Mouse (Mus musculus): ENCODE results near the gene Gstp2. TPM values are rescaled to one million over a fixed set of nuclear protein-coding genes. Genes with fewer than 3 reads are reported as not detected.

The Gstp2 gene
- total and polyA plus RNA-seq, 2 experiments from 2014 or later = 0.52 to 2.2 TPM

GRCm38 (mm10) chr19:3990804-3991203, 55.0 kb downstream of the Gstp2 start:
- 52% methylated on average over 6 of the region's 6 CpGs for WGBS

More at GRCm38 (mm10) chr19:3990804-3991203, 55.0 kb downstream of the Gstp2 start:
- ATAC-seq (no peak), DNase-seq (ENCODE audit: low spot score) (no peak)
- Histone ChIP-seq H3K4me1 (ENCODE audit: insufficient read depth, low read length) (no peaks in the 10 kb centered on the region), H3K9me3 (ENCODE audit: low read length) (no peaks in the 10 kb centered on the region), H3K4me2 (ENCODE audit: low read depth, low read length) (no peak overlapping the region), H3K4me3 (ENCODE audit: low read length) (no peak overlapping the region), H3K27me3 (ENCODE audit: insufficient read depth, low read length) (no peaks in the 10 kb centered on the region), H3K36me3 (ENCODE audit: insufficient read depth, low read length) (no peaks in the 10 kb centered on the region), H3K27ac (no peak overlapping the region), H3K9ac (replicated peaks; ENCODE audit: low read length) (no peak overlapping the region)
- no peak for TF ChIP-seq CTCF (IDR thresholded peaks at IDR 0.05; ENCODE audit: low read depth)

Other genes starting within 250 kb of the Gstp2 start
Only the 30 nearest of the 33 such genes appear.
- gene Tcirg1, start 138.9 kb downstream of the Gstp2 start, total RNA-seq (2014; rRNA removed) = 35.4 and 44.0 TPM in 2 replicates
- gene Tcirg1, start 138.9 kb downstream of the Gstp2 start, polyA plus RNA-seq (2015; fragmentation: Nextera tagmentation; extraction: Ambion mirVana) = 16.8 and 17.3 TPM in 2 replicates
- gene Ndufs8, start 133.2 kb downstream of the Gstp2 start, total RNA-seq (2014; rRNA removed) = 212 and 221 TPM in 2 replicates
- 366 and 367 TPM in 2 replicates for gene Ndufs8, start 133.2 kb downstream of the Gstp2 start, polyA plus RNA-seq (2015; fragmentation: Nextera tagmentation; extraction: Ambion mirVana)
- gene Aldh3b1, start 116.2 kb downstream of the Gstp2 start, total RNA-seq (2014; rRNA removed) = 2.2 and 3.0 TPM in 2 replicates
- gene Aldh3b1, start 116.2 kb downstream of the Gstp2 start, polyA plus RNA-seq (2015; fragmentation: Nextera tagmentation; extraction: Ambion mirVana) = 3.5 and 4.3 TPM in 2 replicates
- 12.8 and 19.9 TPM in 2 replicates for gene Unc93b1, start 110.8 kb downstream of the Gstp2 start, total RNA-seq (2014; rRNA removed)
- 15.3 and 16.3 TPM in 2 replicates for gene Unc93b1, start 110.8 kb downstream of the Gstp2 start, polyA plus RNA-seq (2015; fragmentation: Nextera tagmentation; extraction: Ambion mirVana)
- not detected in 2 replicates for gene Aldh3b3, start 87.4 kb downstream of the Gstp2 start, total RNA-seq (2014; rRNA removed)
- gene Aldh3b3, start 87.4 kb downstream of the Gstp2 start, polyA plus RNA-seq (2015; fragmentation: Nextera tagmentation; extraction: Ambion mirVana) = not detected in 2 replicates
- 0.32 and 1.1 TPM in 2 replicates for gene Aldh3b2, start 73.7 kb downstream of the Gstp2 start, total RNA-seq (2014; rRNA removed)
- gene Aldh3b2, start 73.7 kb downstream of the Gstp2 start, polyA plus RNA-seq (2015; fragmentation: Nextera tagmentation; extraction: Ambion mirVana) = 0.95 and 1.4 TPM in 2 replicates
- 3.3 and 7.3 TPM in 2 replicates for gene Acy3, start 59.5 kb downstream of the Gstp2 start, total RNA-seq (2014; rRNA removed)
- gene Acy3, start 59.5 kb downstream of the Gstp2 start, polyA plus RNA-seq (2015; fragmentation: Nextera tagmentation; extraction: Ambion mirVana) = 2.8 and 3.5 TPM in 2 replicates
- gene Tbx10, start 53.3 kb downstream of the Gstp2 start, total RNA-seq (2014; rRNA removed) = not detected in 2 replicates
- gene Tbx10, start 53.3 kb downstream of the Gstp2 start, polyA plus RNA-seq (2015; fragmentation: Nextera tagmentation; extraction: Ambion mirVana) = 0.36 and 0.39 TPM in 2 replicates
- gene Nudt8, start 45.4 kb downstream of the Gstp2 start, total RNA-seq (2014; rRNA removed) = 23.5 and 29.1 TPM in 2 replicates
- gene Nudt8, start 45.4 kb downstream of the Gstp2 start, polyA plus RNA-seq (2015; fragmentation: Nextera tagmentation; extraction: Ambion mirVana) = 25.9 and 26.0 TPM in 2 replicates
- 2.5 and 3.5 TPM in 2 replicates for gene Gm49405, start 45.4 kb downstream of the Gstp2 start, total RNA-seq (2014; rRNA removed)
- 2.1 and 2.2 TPM in 2 replicates for gene Gm49405, start 45.4 kb downstream of the Gstp2 start, polyA plus RNA-seq (2015; fragmentation: Nextera tagmentation; extraction: Ambion mirVana)
- gene Doc2g, start 42.7 kb downstream of the Gstp2 start, total RNA-seq (2014; rRNA removed) = 3.7 and 3.9 TPM in 2 replicates
- gene Doc2g, start 42.7 kb downstream of the Gstp2 start, polyA plus RNA-seq (2015; fragmentation: Nextera tagmentation; extraction: Ambion mirVana) = 3.5 and 3.7 TPM in 2 replicates
- 160 and 203 TPM in 2 replicates for gene Ndufv1, start 33.2 kb downstream of the Gstp2 start, total RNA-seq (2014; rRNA removed)
- gene Ndufv1, start 33.2 kb downstream of the Gstp2 start, polyA plus RNA-seq (2015; fragmentation: Nextera tagmentation; extraction: Ambion mirVana) = 285 and 291 TPM in 2 replicates
- 317 and 335 TPM in 2 replicates for gene Gstp1, start 8.0 kb downstream of the Gstp2 start, total RNA-seq (2014; rRNA removed)
- gene Gstp1, start 8.0 kb downstream of the Gstp2 start, polyA plus RNA-seq (2015; fragmentation: Nextera tagmentation; extraction: Ambion mirVana) = 575 and 599 TPM in 2 replicates
- gene Gstp3, start 13.5 kb upstream of the Gstp2 start, total RNA-seq (2014; rRNA removed) = not detected in 2 replicates
- gene Gstp3, start 13.5 kb upstream of the Gstp2 start, polyA plus RNA-seq (2015; fragmentation: Nextera tagmentation; extraction: Ambion mirVana) = not detected in 2 replicates
- gene Cabp2, start 35.6 kb upstream of the Gstp2 start, total RNA-seq (2014; rRNA removed) = not detected in 2 replicates
- not detected in 2 replicates for gene Cabp2, start 35.6 kb upstream of the Gstp2 start, polyA plus RNA-seq (2015; fragmentation: Nextera tagmentation; extraction: Ambion mirVana)
- 49.4 and 57.5 TPM in 2 replicates for gene Cdk2ap2, start 51.2 kb upstream of the Gstp2 start, total RNA-seq (2014; rRNA removed)
- 63.9 and 64.6 TPM in 2 replicates for gene Cdk2ap2, start 51.2 kb upstream of the Gstp2 start, polyA plus RNA-seq (2015; fragmentation: Nextera tagmentation; extraction: Ambion mirVana)
- 134 and 142 TPM in 2 replicates for gene Pitpnm1, start 54.0 kb upstream of the Gstp2 start, total RNA-seq (2014; rRNA removed)
- gene Pitpnm1, start 54.0 kb upstream of the Gstp2 start, polyA plus RNA-seq (2015; fragmentation: Nextera tagmentation; extraction: Ambion mirVana) = 88.0 and 91.9 TPM in 2 replicates
- gene Aip, start 79.8 kb upstream of the Gstp2 start, total RNA-seq (2014; rRNA removed) = 33.4 and 38.2 TPM in 2 replicates
- gene Aip, start 79.8 kb upstream of the Gstp2 start, polyA plus RNA-seq (2015; fragmentation: Nextera tagmentation; extraction: Ambion mirVana) = 89.4 and 94.3 TPM in 2 replicates
- gene Gpr152, start 93.8 kb upstream of the Gstp2 start, total RNA-seq (2014; rRNA removed) = 0.37 TPM in 1 of 2 replicates, not detected in the other
- gene Gpr152, start 93.8 kb upstream of the Gstp2 start, polyA plus RNA-seq (2015; fragmentation: Nextera tagmentation; extraction: Ambion mirVana) = 0.05 TPM in 1 of 2 replicates, not detected in the other
- not detected in 2 replicates for gene Cabp4, start 98.0 kb upstream of the Gstp2 start, total RNA-seq (2014; rRNA removed)
- 0.29 and 0.51 TPM in 2 replicates for gene Cabp4, start 98.0 kb upstream of the Gstp2 start, polyA plus RNA-seq (2015; fragmentation: Nextera tagmentation; extraction: Ambion mirVana)
- gene Coro1b, start 102.6 kb upstream of the Gstp2 start, total RNA-seq (2014; rRNA removed) = 71.5 and 137 TPM in 2 replicates
- 90.7 and 114 TPM in 2 replicates for gene Coro1b, start 102.6 kb upstream of the Gstp2 start, polyA plus RNA-seq (2015; fragmentation: Nextera tagmentation; extraction: Ambion mirVana)
- 1.0 TPM in 1 of 2 replicates, not detected in the other for gene Ptprcap, start 107.6 kb upstream of the Gstp2 start, total RNA-seq (2014; rRNA removed)
- 0.40 and 0.44 TPM in 2 replicates for gene Ptprcap, start 107.6 kb upstream of the Gstp2 start, polyA plus RNA-seq (2015; fragmentation: Nextera tagmentation; extraction: Ambion mirVana)
- 17.6 and 24.7 TPM in 2 replicates for gene Rps6kb2, start 117.3 kb upstream of the Gstp2 start, total RNA-seq (2014; rRNA removed)
- gene Rps6kb2, start 117.3 kb upstream of the Gstp2 start, polyA plus RNA-seq (2015; fragmentation: Nextera tagmentation; extraction: Ambion mirVana) = 49.6 and 56.5 TPM in 2 replicates
- 5.5 and 8.3 TPM in 2 replicates for gene Carns1, start 129.5 kb upstream of the Gstp2 start, total RNA-seq (2014; rRNA removed)
- gene Carns1, start 129.5 kb upstream of the Gstp2 start, polyA plus RNA-seq (2015; fragmentation: Nextera tagmentation; extraction: Ambion mirVana) = 7.1 and 7.5 TPM in 2 replicates
- 2.7 and 3.8 TPM in 2 replicates for gene Tbc1d10c, start 145.3 kb upstream of the Gstp2 start, total RNA-seq (2014; rRNA removed)
- 0.95 and 1.4 TPM in 2 replicates for gene Tbc1d10c, start 145.3 kb upstream of the Gstp2 start, polyA plus RNA-seq (2015; fragmentation: Nextera tagmentation; extraction: Ambion mirVana)
- gene Ppp1ca, start 146.0 kb upstream of the Gstp2 start, total RNA-seq (2014; rRNA removed) = 502 and 597 TPM in 2 replicates
- gene Ppp1ca, start 146.0 kb upstream of the Gstp2 start, polyA plus RNA-seq (2015; fragmentation: Nextera tagmentation; extraction: Ambion mirVana) = 564 and 571 TPM in 2 replicates
- 15.8 and 25.8 TPM in 2 replicates for gene Rad9a, start 155.6 kb upstream of the Gstp2 start, total RNA-seq (2014; rRNA removed)
- gene Rad9a, start 155.6 kb upstream of the Gstp2 start, polyA plus RNA-seq (2015; fragmentation: Nextera tagmentation; extraction: Ambion mirVana) = 13.7 and 14.6 TPM in 2 replicates
- 0.42 and 3.8 TPM in 2 replicates for gene Clcf1, start 168.2 kb upstream of the Gstp2 start, total RNA-seq (2014; rRNA removed)
- gene Clcf1, start 168.2 kb upstream of the Gstp2 start, polyA plus RNA-seq (2015; fragmentation: Nextera tagmentation; extraction: Ambion mirVana) = 0.83 TPM in 2 replicates
- gene AC109138.7, start 168.3 kb upstream of the Gstp2 start, total RNA-seq (2014; rRNA removed) = not detected in 2 replicates
- not detected in 2 replicates for gene AC109138.7, start 168.3 kb upstream of the Gstp2 start, polyA plus RNA-seq (2015; fragmentation: Nextera tagmentation; extraction: Ambion mirVana)
- 28.1 and 28.7 TPM in 2 replicates for gene Pold4, start 185.9 kb upstream of the Gstp2 start, total RNA-seq (2014; rRNA removed)
- gene Pold4, start 185.9 kb upstream of the Gstp2 start, polyA plus RNA-seq (2015; fragmentation: Nextera tagmentation; extraction: Ambion mirVana) = 24.5 and 26.2 TPM in 2 replicates